Mouse (Mus musculus) midbrain, embryonic 14.5 days (tissue): ENCODE results near the gene Ica1. TPM values are rescaled to one million over a fixed set of nuclear protein-coding genes. Genes with fewer than 3 reads are reported as not detected.

Experiments
- ATAC-seq: fragments of 200-750 bp; cut with Nextera tagmentation; 2 replicates; pipeline ENCODE4 v1.8.0; 2017; ENCODE audit warnings: moderate number of reproducible peaks, moderate library complexity; ENCODE audit not compliant: low FRiP score, low TSS enrichment
- DNase-seq: peaks from one replicate; pipeline ENCODE4 v3.0.0-alpha.2; 2015
- H3K27ac ChIP-seq: fragments of 300-500 bp; sonication (generic); replicated peaks from 2 replicates; pipeline ENCODE4 v1.5.1; 2014; ENCODE audit warnings: mild to moderate bottlenecking, low read depth, low read length, moderate library complexity
- H3K27me3 ChIP-seq: fragments of 300-500 bp; sonication (generic); 2 replicates; pipeline ENCODE4 v1.6.1; 2014; ENCODE audit warnings: low read length, control low read depth, mixed read lengths; ENCODE audit not compliant: control insufficient read depth, insufficient read depth
- H3K36me3 ChIP-seq: fragments of 300-500 bp; sonication (generic); 2 replicates; pipeline ENCODE4 v1.6.1; 2014; ENCODE audit warnings: low read length, control low read depth; ENCODE audit not compliant: control insufficient read depth, insufficient read depth
- H3K4me1 ChIP-seq: fragments of 300-500 bp; sonication (generic); 2 replicates; pipeline ENCODE4 v1.6.1; 2014; ENCODE audit warnings: mild to moderate bottlenecking, antibody characterized with exemption, low read length, control low read depth; ENCODE audit not compliant: control insufficient read depth, insufficient read depth
- H3K4me2 ChIP-seq: fragments of 300-500 bp; sonication (generic); 2 replicates; pipeline ENCODE4 v1.6.1; 2014; ENCODE audit warnings: mild to moderate bottlenecking, low read length, moderate library complexity
- H3K4me3 ChIP-seq: fragments of 300-500 bp; sonication (generic); replicated peaks from 2 replicates; pipeline ENCODE4 v1.5.1; 2014; ENCODE audit warnings: low read depth, low read length
- H3K9ac ChIP-seq: fragments of 300-500 bp; sonication (generic); replicated peaks from 2 replicates; pipeline ENCODE4 v1.6.1; 2014; ENCODE audit warnings: mild to moderate bottlenecking, low read length, moderate library complexity
- H3K9me3 ChIP-seq: fragments of 300-500 bp; sonication (generic); 2 replicates; pipeline ENCODE4 v1.6.1; 2016; ENCODE audit warnings: low read length, control low read depth, mixed read lengths; ENCODE audit not compliant: control insufficient read depth
- WGBS: fragments of 180-500 bp; shearing (Covaris S2); extraction: QIAGEN DNeasy Blood & Tissue Kit; methylation state at CpG from one replicate; pipeline ENCODE4 v1.1.7; 2014; 5-methylcytosine and 5-hydroxymethylcytosine counted together
- polyA plus RNA-seq: library from polyadenylated mRNA; unstranded; fragments of >200 nt; fragmentation: Nextera tagmentation; extraction: Ambion mirVana; gene quantifications from 2 replicates; pipeline ENCODE4 v1.2.1, GENCODE M21; 2014

Gene Ica1
- polyA plus RNA-seq, 1 experiment from 2014 or later: 59.0 TPM

DNA sequence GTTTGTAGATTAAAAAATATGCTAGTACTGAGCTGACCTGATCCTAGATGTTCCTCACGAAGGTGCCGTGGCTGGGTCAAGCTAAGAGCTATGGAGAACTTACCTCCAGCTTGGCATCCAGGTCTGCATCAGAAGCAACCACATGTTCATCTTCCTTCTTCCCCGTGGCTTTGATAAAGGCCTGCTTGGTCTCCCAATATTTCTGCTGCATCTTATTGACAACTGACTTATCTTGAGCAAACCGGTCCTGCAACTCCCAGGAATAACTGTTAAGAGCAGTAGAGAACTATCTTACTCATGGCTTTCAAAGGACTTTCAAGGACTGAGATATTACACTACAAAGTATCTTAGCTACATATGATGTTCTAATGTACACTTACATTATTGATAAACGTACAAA, 23.8 kb downstream of the Ica1 start:
- no peak overlapping the region for H3K4me3 ChIP-seq

DNA sequence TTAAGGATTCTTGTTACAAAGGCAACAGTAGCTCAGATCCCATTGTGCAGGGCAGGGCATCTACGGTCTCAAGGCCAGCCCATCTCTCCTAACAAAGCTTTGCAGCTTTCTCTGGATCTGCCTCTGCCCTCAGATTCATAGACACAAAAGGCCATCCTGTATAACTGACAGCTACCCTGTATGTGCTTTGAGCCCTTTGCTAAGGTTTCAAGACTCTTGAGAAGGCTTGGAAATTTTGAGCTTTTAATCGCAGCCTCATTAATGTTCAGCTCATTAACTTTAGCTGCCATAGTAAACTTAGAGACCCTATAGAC, 24.6 kb downstream of the Ica1 start:
- Histone ChIP-seq H3K9ac (no peak overlapping the region), H3K9me3 (no peaks in the 10 kb centered on the region), H3K4me2 (no peak overlapping the region), H3K36me3 (no peaks in the 10 kb centered on the region), H3K4me3 (no peak overlapping the region), H3K27ac (no peak overlapping the region), H3K27me3 (no peaks in the 10 kb centered on the region), H3K4me1 (no peaks in the 10 kb centered on the region)
- ATAC-seq: no peak
- 67% methylated on average over 2 of the region's 2 CpGs for WGBS
- no peak for DNase-seq

More for the DNA sequence above, 23.8 kb downstream of the Ica1 start:
- Histone ChIP-seq H3K4me1 (no peaks in the 10 kb centered on the region), H3K27me3 (no peaks in the 10 kb centered on the region), H3K36me3 (no peaks in the 10 kb centered on the region), H3K9ac (no peak overlapping the region), H3K4me2 (no peak overlapping the region), H3K27ac (no peak overlapping the region), H3K9me3 (no peaks in the 10 kb centered on the region)
- WGBS: 96% methylated on average over 5 of the region's 5 CpGs
- DNase-seq (no peak), ATAC-seq (no peak)

DNA sequence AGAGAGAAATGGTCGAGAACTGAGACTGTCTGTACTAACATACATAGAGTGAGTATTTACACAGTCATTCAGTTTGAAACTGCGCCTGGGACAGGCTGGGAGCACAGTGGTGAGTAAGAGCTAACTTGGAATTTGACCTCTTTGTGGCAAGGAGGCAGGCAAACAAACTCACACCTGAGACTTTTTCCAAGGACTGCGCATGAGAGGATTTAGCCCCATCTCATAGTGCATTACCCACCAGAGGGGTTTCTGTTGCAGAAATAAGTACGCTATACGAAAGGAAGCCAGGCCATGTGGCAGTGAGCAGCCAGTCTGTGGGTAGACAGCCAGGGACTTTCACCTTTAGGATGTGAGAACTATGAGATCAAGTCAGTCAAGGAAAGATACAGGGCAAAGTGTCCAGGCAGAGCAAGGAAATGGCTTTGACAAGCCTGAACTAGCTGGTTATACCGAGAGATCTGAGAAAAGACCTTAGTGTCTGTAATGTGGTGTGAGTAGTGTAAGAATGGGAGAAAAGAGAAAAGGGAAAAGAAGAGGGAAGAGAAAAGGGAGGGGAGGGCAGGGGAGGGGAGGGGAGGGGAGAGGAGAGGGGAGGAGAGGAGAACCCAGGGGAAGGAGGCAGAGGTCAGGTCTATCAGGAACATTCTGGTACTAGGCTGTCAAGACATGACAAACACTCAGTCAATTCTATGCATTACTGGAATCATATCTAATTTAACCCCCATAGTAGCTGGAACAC, 25.1 kb downstream of the Ica1 start:
- no peaks in the 10 kb centered on the region for H3K9me3 ChIP-seq
- no peak overlapping the region for H3K9ac ChIP-seq
- H3K4me2 ChIP-seq: no peak overlapping the region
- WGBS: 87% methylated on average over 6 of the region's 6 CpGs
- no peaks in the 10 kb centered on the region for H3K36me3 ChIP-seq
- no peak for DNase-seq
- no peaks in the 10 kb centered on the region for H3K4me1 ChIP-seq
- no peak overlapping the region for H3K27ac ChIP-seq
- ATAC-seq: no peak
- H3K27me3 ChIP-seq: no peaks in the 10 kb centered on the region
- no peak overlapping the region for H3K4me3 ChIP-seq

DNA sequence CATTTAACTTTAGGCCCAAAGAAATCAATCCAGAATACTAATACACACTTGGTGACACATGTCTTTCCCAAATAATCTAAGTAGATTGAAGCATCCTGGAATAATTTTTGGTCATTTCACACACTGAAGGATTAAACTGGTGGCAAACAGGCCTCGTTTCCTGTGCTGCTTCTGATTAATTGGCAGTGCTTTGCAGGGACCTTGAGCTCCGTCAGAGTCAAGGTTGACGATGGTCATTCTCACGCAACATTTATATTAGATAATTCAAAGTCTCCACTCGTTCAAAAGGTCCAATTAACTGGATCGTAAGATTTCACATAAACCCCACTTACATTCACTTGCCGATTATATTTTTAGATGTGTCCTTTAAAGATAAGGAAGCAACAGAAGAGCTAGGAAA, 33.4 kb downstream of the Ica1 start:
- DNase-seq: no peak
- 92% methylated on average over 7 of the region's 7 CpGs for WGBS

DNA sequence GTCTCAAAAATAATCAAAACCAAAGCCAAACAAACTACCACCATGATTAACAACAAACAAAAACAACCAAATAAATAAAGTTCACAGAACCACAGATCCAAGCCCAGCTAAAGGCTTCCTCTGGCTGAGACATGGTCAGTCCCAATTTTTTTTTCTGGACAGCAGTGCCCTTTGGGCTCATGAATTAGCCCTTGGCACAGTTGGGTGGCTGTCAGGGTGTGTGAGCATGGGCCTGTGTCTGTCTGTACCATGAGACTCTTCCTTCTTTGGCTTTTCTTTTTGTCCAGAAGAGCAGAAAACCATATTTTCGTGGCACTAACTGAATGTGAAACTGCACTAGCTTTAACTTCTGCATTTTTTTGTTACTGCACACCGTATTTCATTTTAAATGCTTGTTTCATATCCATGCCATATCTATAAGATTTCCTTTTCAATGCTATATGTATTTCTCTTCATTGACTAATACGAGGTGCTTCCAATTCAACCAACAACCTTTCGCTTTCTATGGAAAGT, 34.0 kb downstream of the Ica1 start:
- 91% methylated on average over 4 of the region's 4 CpGs for WGBS
- H3K27me3 ChIP-seq: no peaks in the 10 kb centered on the region
- H3K9ac ChIP-seq: no peak overlapping the region
- H3K4me3 ChIP-seq: no peak overlapping the region
- no peak overlapping the region for H3K4me2 ChIP-seq
- ATAC-seq (no peak), DNase-seq (no peak)
- 0 out of 2 replicates have a peak, but pooled peaks cover 5% of the 10 kb centered on the region for H3K36me3 ChIP-seq
- no peak overlapping the region for H3K27ac ChIP-seq
- H3K9me3 ChIP-seq: no peaks in the 10 kb centered on the region
- H3K4me1 ChIP-seq: no peaks in the 10 kb centered on the region

More for the DNA sequence above, 33.4 kb downstream of the Ica1 start:
- Histone ChIP-seq H3K27ac (no peak overlapping the region), H3K4me2 (no peak overlapping the region), H3K36me3 (0 out of 2 replicates have a peak, but pooled peaks cover 5% of the 10 kb centered on the region), H3K27me3 (no peaks in the 10 kb centered on the region), H3K9ac (no peak overlapping the region), H3K4me1 (no peaks in the 10 kb centered on the region), H3K9me3 (no peaks in the 10 kb centered on the region), H3K4me3 (no peak overlapping the region)
- no peak for ATAC-seq

DNA sequence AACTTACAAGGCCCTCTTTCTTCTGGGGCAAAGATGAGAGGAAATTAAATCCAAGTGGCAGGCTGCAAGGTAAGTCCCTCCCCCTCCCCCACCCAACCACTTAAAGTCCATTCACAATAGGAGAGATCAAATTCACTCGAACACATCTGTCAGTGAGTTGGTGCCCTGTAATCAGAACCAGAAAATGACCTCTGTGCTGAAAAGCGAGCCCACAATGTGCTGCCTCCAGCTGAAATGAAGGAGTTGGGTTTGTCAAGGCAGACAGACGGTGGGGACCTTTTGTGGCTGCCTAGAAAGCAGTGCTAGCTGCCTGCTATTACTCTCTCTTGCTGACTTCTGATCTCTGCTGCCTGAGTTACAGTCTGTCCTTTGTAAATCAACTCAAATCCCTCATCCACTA, 35.8 kb downstream of the Ica1 start:
- H3K4me3 ChIP-seq: no peak overlapping the region
- H3K9me3 ChIP-seq: no peaks in the 10 kb centered on the region
- WGBS: 23% methylated on average over 3 of the region's 3 CpGs
- no peak overlapping the region for H3K9ac ChIP-seq
- H3K27me3 ChIP-seq: no peaks in the 10 kb centered on the region
- DNase-seq (no peak), ATAC-seq (no peak)
- H3K4me1 ChIP-seq: no peaks in the 10 kb centered on the region
- H3K27ac ChIP-seq: no peak overlapping the region
- 0 out of 2 replicates have a peak, but pooled peaks cover 5% of the 10 kb centered on the region for H3K36me3 ChIP-seq
- no peak overlapping the region for H3K4me2 ChIP-seq

DNA sequence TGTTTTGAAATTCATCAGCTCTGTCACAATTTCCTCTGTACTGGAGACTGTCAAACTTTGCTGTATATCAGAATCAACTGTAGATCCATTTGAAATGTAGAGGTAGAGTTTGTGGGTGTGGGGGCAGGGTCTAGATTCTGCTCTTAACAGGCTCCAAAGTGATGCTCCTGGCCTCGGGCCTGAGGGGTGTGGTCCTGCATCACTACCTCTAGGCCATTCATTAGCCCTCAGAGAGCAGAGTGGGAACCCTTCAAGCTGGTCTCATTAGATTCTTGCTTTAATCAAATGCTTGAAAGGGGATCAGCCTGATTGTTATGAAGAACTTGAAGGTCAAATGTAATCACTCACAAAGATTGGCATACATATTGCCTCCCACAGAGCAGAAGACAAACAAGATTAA, 36.6 kb downstream of the Ica1 start:
- no peak overlapping the region for H3K4me2 ChIP-seq
- 33% methylated on average over 1 of the region's 1 CpGs for WGBS
- no peaks in the 10 kb centered on the region for H3K27me3 ChIP-seq
- DNase-seq: no peak
- 0 out of 2 replicates have a peak, but pooled peaks cover 5% of the 10 kb centered on the region for H3K36me3 ChIP-seq
- no peaks in the 10 kb centered on the region for H3K4me1 ChIP-seq
- no peak for ATAC-seq
- H3K9ac ChIP-seq: no peak overlapping the region
- H3K9me3 ChIP-seq: no peaks in the 10 kb centered on the region
- no peak overlapping the region for H3K27ac ChIP-seq
- no peak overlapping the region for H3K4me3 ChIP-seq

DNA sequence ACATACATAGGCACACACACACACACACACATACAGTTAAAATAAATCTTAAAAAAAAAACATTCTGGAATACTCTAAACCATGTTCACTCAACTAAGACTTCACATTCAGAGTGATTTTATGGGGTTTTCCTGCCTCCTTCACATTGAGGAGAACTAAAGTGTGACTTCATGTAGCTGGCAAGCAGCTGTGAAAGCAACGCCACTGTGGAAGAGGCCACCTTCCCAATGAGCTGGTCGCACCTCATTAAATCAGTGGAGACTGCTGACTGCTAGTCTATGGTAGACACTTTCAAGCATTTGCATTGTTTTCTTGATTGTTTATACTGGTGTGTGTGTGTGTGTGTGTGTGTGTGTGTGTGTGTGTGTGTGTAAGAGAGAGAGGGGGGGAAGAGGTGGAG, 38.2 kb downstream of the Ica1 start:
- no peak overlapping the region for H3K4me2 ChIP-seq
- 0 out of 2 replicates have a peak, but pooled peaks cover 5% of the 10 kb centered on the region for H3K36me3 ChIP-seq
- no peaks in the 10 kb centered on the region for H3K27me3 ChIP-seq
- H3K27ac ChIP-seq: no peak overlapping the region
- H3K9ac ChIP-seq: no peak overlapping the region
- 55% methylated on average over 2 of the region's 2 CpGs for WGBS
- ATAC-seq: no peak
- no peak overlapping the region for H3K4me3 ChIP-seq
- no peaks in the 10 kb centered on the region for H3K4me1 ChIP-seq
- H3K9me3 ChIP-seq: no peaks in the 10 kb centered on the region
- no peak for DNase-seq

DNA sequence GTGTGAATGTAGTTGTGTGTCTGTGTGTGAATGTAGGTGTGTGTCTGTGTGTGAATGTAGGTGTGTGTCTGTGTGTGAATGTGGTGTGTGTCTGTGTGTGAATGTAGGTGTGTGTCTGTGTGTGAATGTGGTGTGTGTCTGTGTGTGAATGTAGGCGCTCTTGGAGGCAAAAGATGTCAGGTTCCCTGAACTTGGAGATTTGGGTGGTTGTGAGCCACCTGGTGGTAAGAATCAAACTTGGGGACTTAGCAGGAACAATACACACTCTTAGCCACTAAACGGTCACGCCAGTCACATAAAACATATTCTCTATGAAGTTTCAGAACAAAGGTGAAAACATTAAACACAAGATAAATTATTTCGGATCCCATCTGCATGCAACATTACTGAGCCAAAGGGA, 39.9 kb downstream of the Ica1 start:
- H3K4me3 ChIP-seq: no peak overlapping the region
- H3K4me2 ChIP-seq: no peak overlapping the region
- H3K36me3 ChIP-seq: 0 out of 2 replicates have a peak, but pooled peaks cover 5% of the 10 kb centered on the region
- no peak overlapping the region for H3K9ac ChIP-seq
- H3K27me3 ChIP-seq: no peaks in the 10 kb centered on the region
- 70% methylated on average over 4 of the region's 4 CpGs for WGBS
- no peaks in the 10 kb centered on the region for H3K9me3 ChIP-seq
- DNase-seq (peak; percentile 59), ATAC-seq (no peak)
- H3K4me1 ChIP-seq: no peaks in the 10 kb centered on the region
- H3K27ac ChIP-seq: no peak overlapping the region
